Mouse (Mus musculus) ES-Bruce4 (cell line): ENCODE results near the gene Med13l. TPM values are rescaled to one million over a fixed set of nuclear protein-coding genes. Genes with fewer than 3 reads are reported as not detected.

Source experiments
- H3K27ac ChIP-seq: 2 replicates; pipeline ENCODE4 v1.5.1; 2012; ENCODE audit warnings: low read length, inconsistent platforms; ENCODE audit not compliant: insufficient read depth
- H3K27me3 ChIP-seq: 2 replicates; pipeline ENCODE4 v1.6.1; 2012; ENCODE audit warnings: mild to moderate bottlenecking, low read length, inconsistent platforms; ENCODE audit not compliant: control insufficient read depth, poor library complexity, insufficient read depth, severe bottlenecking
- H3K36me3 ChIP-seq: 2 replicates; pipeline ENCODE4 v1.6.1; 2012; ENCODE audit warnings: inconsistent platforms, mild to moderate bottlenecking, low read length, moderate library complexity; ENCODE audit not compliant: control insufficient read depth, poor library complexity, insufficient read depth, severe bottlenecking
- H3K4me1 ChIP-seq: one replicate; pipeline ENCODE4 v1.8.1; 2011; ENCODE audit warnings: low read length; ENCODE audit not compliant: control insufficient read depth, insufficient read depth
- H3K4me3 ChIP-seq: 2 replicates; pipeline ENCODE4 v1.5.1; 2011; ENCODE audit warnings: low read depth, mild to moderate bottlenecking, low read length
- H3K9ac ChIP-seq: 2 replicates; pipeline ENCODE4 v1.6.1; 2012; ENCODE audit warnings: low read depth, mild to moderate bottlenecking, inconsistent platforms; ENCODE audit not compliant: poor library complexity, severe bottlenecking
- H3K9me3 ChIP-seq: replicated peaks from 2 replicates; pipeline ENCODE4 v1.6.1; 2012; ENCODE audit warnings: mild to moderate bottlenecking, low read length, inconsistent platforms; ENCODE audit not compliant: control insufficient read depth, poor library complexity, insufficient read depth, severe bottlenecking
- CTCF ChIP-seq: IDR thresholded peaks from one replicate; pipeline ENCODE4 v1.8.1; 2011; ENCODE audit warnings: low read depth, low read length
- EP300 ChIP-seq: IDR thresholded peaks from 2 replicates; pipeline ENCODE4 v1.6.1; 2011; ENCODE audit warnings: low read depth, low read length; ENCODE audit not compliant: insufficient read depth
- POLR2A ChIP-seq: IDR thresholded peaks from one replicate; pipeline ENCODE4 v1.8.1; 2011; ENCODE audit warnings: low read length; ENCODE audit not compliant: insufficient read depth
- polyA plus RNA-seq: library from polyadenylated mRNA; stranded (reverse); fragments of >200 nt; gene quantifications from 2 replicates; pipeline ENCODE4 v1.2.4, GENCODE M21; 2011; ENCODE audit warnings: low read depth; ENCODE audit not compliant: missing spikeins, insufficient read depth, insufficient read length

Gene Med13l
- polyA plus RNA-seq, 1 experiment: 43.9 TPM

GRCm38 (mm10) chr5:118733566-118733965 lies 173.1 kb downstream of the Med13l start:
- Histone ChIP-seq H3K9me3 (no peaks in the 10 kb centered on the region), H3K36me3 (peaks cover 40% of the 10 kb centered on the region), H3K4me3 (no peak overlapping the region), H3K9ac (no peak overlapping the region), H3K4me1 (no peaks in the 10 kb centered on the region), H3K27ac (no peak overlapping the region), H3K27me3 (no peaks in the 10 kb centered on the region)
- TF ChIP-seq POLR2A (no peak), EP300 (no peak), CTCF (no peak)

GRCm38 (mm10) chr5:118734455-118734854 lies 174.0 kb downstream of the Med13l start:
- no peaks in the 10 kb centered on the region for H3K4me1 ChIP-seq
- no peaks in the 10 kb centered on the region for H3K9me3 ChIP-seq
- no peaks in the 10 kb centered on the region for H3K27me3 ChIP-seq
- TF ChIP-seq EP300 (no peak), POLR2A (no peak), CTCF (no peak)
- H3K36me3 ChIP-seq: peaks cover 42% of the 10 kb centered on the region
- H3K27ac ChIP-seq: no peak overlapping the region
- H3K9ac ChIP-seq: no peak overlapping the region
- H3K4me3 ChIP-seq: no peak overlapping the region

DNA sequence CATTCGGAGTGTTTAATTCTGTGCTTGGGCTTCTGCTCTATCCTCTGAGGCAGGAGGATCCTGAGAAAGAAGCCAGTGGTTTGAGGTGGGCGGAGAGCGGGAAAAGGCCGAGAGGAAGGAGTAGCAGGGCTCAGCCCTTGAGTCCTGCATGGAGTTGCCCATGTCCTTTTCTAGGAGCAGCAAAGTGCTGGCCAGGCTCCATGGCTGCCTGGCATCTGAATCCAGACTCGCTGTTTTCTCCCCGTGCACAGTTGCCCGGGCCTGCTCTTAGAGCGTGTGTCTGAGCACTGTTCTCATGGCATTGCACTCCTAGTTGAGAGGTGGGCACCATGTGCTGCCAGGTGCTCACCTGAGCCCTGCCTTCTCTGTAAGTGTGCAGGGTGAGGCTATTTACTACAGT lies 175.3 kb downstream of the Med13l start:
- peaks cover 29% of the 10 kb centered on the region for H3K36me3 ChIP-seq
- H3K4me1 ChIP-seq: no peaks in the 10 kb centered on the region
- no peaks in the 10 kb centered on the region for H3K27me3 ChIP-seq
- no peaks in the 10 kb centered on the region for H3K9me3 ChIP-seq
- no peak overlapping the region for H3K27ac ChIP-seq
- no peak overlapping the region for H3K9ac ChIP-seq
- TF ChIP-seq EP300 (no peak), CTCF (no peak), POLR2A (no peak)
- H3K4me3 ChIP-seq: no peak overlapping the region

GRCm38 (mm10) chr5:118737548-118737947 lies 177.1 kb downstream of the Med13l start:
- Histone ChIP-seq H3K36me3 (peaks cover 32% of the 10 kb centered on the region), H3K4me3 (no peak overlapping the region), H3K27me3 (no peaks in the 10 kb centered on the region)

DNA sequence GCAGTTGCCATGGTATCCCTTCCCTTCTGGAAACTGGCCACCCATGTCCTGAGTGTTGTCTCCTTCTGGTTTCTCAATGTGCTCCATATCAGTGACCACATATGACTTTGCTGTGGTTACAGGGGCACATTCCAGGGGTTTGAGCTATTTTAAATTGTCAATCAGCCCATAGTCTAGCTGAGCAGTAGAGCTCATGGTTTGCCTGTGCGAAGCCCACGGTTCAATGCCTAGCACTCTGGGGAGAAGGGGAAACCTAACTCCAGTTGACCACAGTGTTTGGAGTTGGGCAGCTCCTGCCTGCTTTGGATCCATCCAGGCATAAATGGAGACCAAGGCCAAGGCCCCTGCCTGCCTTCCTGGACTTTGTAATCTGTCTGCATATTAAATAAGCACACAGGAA lies 182.6 kb downstream of the Med13l start:
- Histone ChIP-seq H3K36me3 (peaks cover 33% of the 10 kb centered on the region), H3K9me3 (no peaks in the 10 kb centered on the region)

More at GRCm38 (mm10) chr5:118737548-118737947, 177.1 kb downstream of the Med13l start:
- no peak overlapping the region for H3K9ac ChIP-seq
- TF ChIP-seq CTCF: peak; percentile 32
- TF ChIP-seq POLR2A: no peak
- TF ChIP-seq EP300: no peak
- no peaks in the 10 kb centered on the region for H3K4me1 ChIP-seq
- H3K9me3 ChIP-seq: no peaks in the 10 kb centered on the region
- H3K27ac ChIP-seq: no peak overlapping the region

DNA sequence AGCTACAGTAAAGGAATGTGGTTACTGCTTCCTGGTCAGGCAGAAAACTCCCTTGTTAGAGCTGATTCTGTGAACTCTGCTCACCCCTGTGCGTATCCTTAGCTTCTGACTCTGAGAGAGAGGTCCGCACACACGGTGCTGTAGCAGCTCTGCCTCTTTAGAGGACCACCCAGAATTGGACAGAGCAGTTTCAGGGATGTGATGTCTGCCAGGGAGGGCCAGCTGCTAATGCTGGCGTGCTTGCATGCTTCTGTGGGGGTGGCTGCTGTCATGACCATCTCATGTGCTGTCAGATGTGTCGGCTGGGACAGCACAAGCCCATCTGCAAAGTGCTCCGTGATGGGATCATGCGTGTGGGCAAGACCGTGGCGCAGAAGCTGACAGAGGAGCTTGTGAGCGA lies 186.5 kb downstream of the Med13l start:
- TF ChIP-seq POLR2A: no peak
- no peak for TF ChIP-seq CTCF
- no peak for TF ChIP-seq EP300
- no peaks in the 10 kb centered on the region for H3K9me3 ChIP-seq
- no peak overlapping the region for H3K9ac ChIP-seq
- no peak overlapping the region for H3K4me3 ChIP-seq
- no peak overlapping the region for H3K27ac ChIP-seq
- peaks cover 3% of the 10 kb centered on the region for H3K4me1 ChIP-seq
- peaks cover 45% of the 10 kb centered on the region for H3K36me3 ChIP-seq
- H3K27me3 ChIP-seq: no peaks in the 10 kb centered on the region

More for the DNA sequence above, 182.6 kb downstream of the Med13l start:
- Histone ChIP-seq H3K27me3 (no peaks in the 10 kb centered on the region), H3K4me3 (no peak overlapping the region), H3K27ac (no peak overlapping the region), H3K4me1 (no peaks in the 10 kb centered on the region), H3K9ac (no peak overlapping the region)
- TF ChIP-seq EP300 (no peak), CTCF (no peak)
